Mouse (Mus musculus) kidney, adult 2 months (tissue): Measurements from ENCODE around the gene 5730480H06Rik. TPM values are rescaled to one million over a fixed set of nuclear protein-coding genes. Genes with fewer than 3 reads are reported as not detected.

Source experiments
- DNase-seq: peaks from one replicate; pipeline ENCODE4 v3.0.0; 2021
- H3K27ac ChIP-seq: fragments of 200-500 bp; 2 replicates; pipeline ENCODE4 v1.5.1; 2012; ENCODE audit warnings: low read depth, low read length, control low read depth, inconsistent platforms; ENCODE audit not compliant: insufficient read depth
- H3K27me3 ChIP-seq: fragments of 200-500 bp; replicated peaks from 2 replicates; pipeline ENCODE4 v1.6.1; 2012; ENCODE audit warnings: mild to moderate bottlenecking, moderate library complexity, low read length, inconsistent platforms; ENCODE audit not compliant: control insufficient read depth, insufficient read depth
- H3K36me3 ChIP-seq: fragments of 200-500 bp; 2 replicates; pipeline ENCODE4 v1.6.1; 2012; ENCODE audit warnings: mild to moderate bottlenecking, moderate library complexity, low read length, inconsistent platforms; ENCODE audit not compliant: control insufficient read depth, insufficient read depth
- H3K4me1 ChIP-seq: fragments of 200-500 bp; 2 replicates; pipeline ENCODE4 v1.6.1; 2011; ENCODE audit warnings: low read length; ENCODE audit not compliant: control insufficient read depth, insufficient read depth
- H3K4me3 ChIP-seq: fragments of 200-500 bp; 2 replicates; pipeline ENCODE4 v1.5.1; 2011; ENCODE audit warnings: mild to moderate bottlenecking, low read depth, low read length, control low read depth; ENCODE audit not compliant: insufficient read depth
- CTCF ChIP-seq: fragments of 200-500 bp; conservative IDR thresholded peaks from 2 replicates; pipeline ENCODE4 v1.5.1; 2011; ENCODE audit warnings: low read depth, mild to moderate bottlenecking, control low read depth, low read length, moderate library complexity, mixed read lengths; ENCODE audit not compliant: insufficient read depth, insufficient read length
- POLR2A ChIP-seq: fragments of 200-500 bp; IDR thresholded peaks from one replicate; pipeline ENCODE4 v1.6.1; 2011; ENCODE audit warnings: low read depth, low read length, control low read depth
- WGBS: fragments of 180-500 bp; shearing (Covaris S2); methylation state at CpG from one replicate; pipeline ENCODE4 v1.1.7; 2018; 5-methylcytosine and 5-hydroxymethylcytosine counted together
- polyA plus RNA-seq: library from polyadenylated mRNA; depleted of rRNA; stranded (reverse); fragments of >200 nt; gene quantifications from 2 replicates; pipeline ENCODE4 v1.2.3, GENCODE M21; 2012

The 5730480H06Rik gene
- polyA plus RNA-seq, 1 experiment, result 6.3 TPM

GRCm38 (mm10) chr5:48331441-48331840 lies 3.7 kb downstream of the 5730480H06Rik start:
- Histone ChIP-seq H3K4me3 (no peak overlapping the region), H3K27ac (no peak overlapping the region), H3K4me1 (no peaks in the 10 kb centered on the region), H3K36me3 (no peaks in the 10 kb centered on the region), H3K27me3 (no peaks in the 10 kb centered on the region)
- 54% methylated on average over 5 of the region's 5 CpGs for WGBS
- TF ChIP-seq CTCF (no peak), POLR2A (no peak)
- no peak for DNase-seq

GRCm38 (mm10) chr5:48333407-48333806 lies 5.7 kb downstream of the 5730480H06Rik start:
- H3K4me3 ChIP-seq, result no peak overlapping the region
- no peaks in the 10 kb centered on the region for H3K4me1 ChIP-seq
- no peaks in the 10 kb centered on the region for H3K36me3 ChIP-seq
- TF ChIP-seq POLR2A, result no peak
- TF ChIP-seq CTCF, result no peak
- DNase-seq, result no peak
- no peak overlapping the region for H3K27ac ChIP-seq
- no peaks in the 10 kb centered on the region for H3K27me3 ChIP-seq
- 89% methylated on average over 3 of the region's 3 CpGs for WGBS

- no peaks in the 10 kb centered on the region for H3K36me3 ChIP-seq
- DNase-seq, result peak; percentile 12
- WGBS, result 17% methylated on average over 9 of the region's 9 CpGs
- no peak overlapping the region for H3K27ac ChIP-seq
- TF ChIP-seq POLR2A (no peak), CTCF (no peak)
- H3K27me3 ChIP-seq, result no peaks in the 10 kb centered on the region
- no peak overlapping the region for H3K4me3 ChIP-seq
- no peaks in the 10 kb centered on the region for H3K4me1 ChIP-seq
Observed at GRCm38 (mm10) chr5:48333884-48334513, 6.2 kb downstream of the 5730480H06Rik start.

- Histone ChIP-seq H3K27ac (no peak overlapping the region), H3K4me3 (no peak overlapping the region), H3K4me1 (no peaks in the 10 kb centered on the region), H3K36me3 (no peaks in the 10 kb centered on the region), H3K27me3 (no peaks in the 10 kb centered on the region)
- DNase-seq, result no peak
- 36% methylated on average over 7 of the region's 7 CpGs for WGBS
- TF ChIP-seq CTCF (no peak), POLR2A (no peak)
Observed at GRCm38 (mm10) chr5:48340808-48341433, 13.2 kb downstream of the 5730480H06Rik start.

GRCm38 (mm10) chr5:48345095-48345982 lies 17.6 kb downstream of the 5730480H06Rik start:
- TF ChIP-seq CTCF (no peak), POLR2A (no peak)
- Histone ChIP-seq H3K36me3 (no peaks in the 10 kb centered on the region), H3K27me3 (no peaks in the 10 kb centered on the region), H3K27ac (no peak overlapping the region), H3K4me3 (no peak overlapping the region), H3K4me1 (no peaks in the 10 kb centered on the region)
- DNase-seq, result peak; percentile 36
- 42% methylated on average over 5 of the region's 5 CpGs for WGBS

GRCm38 (mm10) chr5:48345983-48346648 lies 18.4 kb downstream of the 5730480H06Rik start:
- Histone ChIP-seq H3K27me3 (no peaks in the 10 kb centered on the region), H3K36me3 (no peaks in the 10 kb centered on the region), H3K4me1 (no peaks in the 10 kb centered on the region), H3K4me3 (no peak overlapping the region), H3K27ac (no peak overlapping the region)
- DNase-seq, result no peak
- no peak for TF ChIP-seq CTCF
- TF ChIP-seq POLR2A, result no peak
- 77% methylated on average over 2 of the region's 2 CpGs for WGBS
